Mouse (Mus musculus) megakaryocyte, embryonic 14.5 days (primary cell): Measurements from ENCODE around the gene Hipk2. TPM values are rescaled to one million over a fixed set of nuclear protein-coding genes. Genes with fewer than 3 reads are reported as not detected.

Experiments
- H3K27me3 ChIP-seq: replicated peaks from 2 replicates; pipeline ENCODE3; 2012; ENCODE audit warnings: inconsistent platforms
- H3K36me3 ChIP-seq: replicated peaks from 2 replicates; pipeline ENCODE3; 2012; ENCODE audit warnings: low read length, inconsistent platforms, mixed read lengths
- H3K4me1 ChIP-seq: 2 replicates; pipeline ENCODE4 v1.6.1; 2012; ENCODE audit warnings: inconsistent platforms
- H3K4me3 ChIP-seq: replicated peaks from 2 replicates; pipeline ENCODE3; 2012; ENCODE audit warnings: moderate library complexity, mild to moderate bottlenecking, inconsistent platforms
- H3K9me3 ChIP-seq: 2 replicates; pipeline ENCODE4 v1.6.1; 2012; ENCODE audit warnings: inconsistent platforms
- FLI1 ChIP-seq: IDR thresholded peaks from 2 replicates; pipeline ENCODE4 v1.6.1; 2012; ENCODE audit warnings: low read length, inconsistent platforms, mixed read lengths
- GATA1 ChIP-seq: IDR thresholded peaks from 3 replicates; pipeline ENCODE4 v1.6.1; 2012; ENCODE audit warnings: mixed read lengths, low read length, inconsistent platforms, borderline replicate concordance
- polyA plus RNA-seq: library from polyadenylated mRNA; stranded (reverse); fragments of >175 nt; gene quantifications from 2 replicates; pipeline ENCODE4 v1.2.3, GENCODE M21; 2012; ENCODE audit warnings: low replicate concordance; ENCODE audit not compliant: insufficient read depth

Hipk2 gene
- polyA plus RNA-seq, 1 experiment = 102 TPM

- peaks cover 2% of the 10 kb centered on the region for H3K36me3 ChIP-seq
- no peak overlapping the region for H3K4me3 ChIP-seq
- TF ChIP-seq FLI1 = no peak
- H3K27me3 ChIP-seq = no peaks in the 10 kb centered on the region
- no peaks in the 10 kb centered on the region for H3K9me3 ChIP-seq
- peaks cover 60% of the 10 kb centered on the region for H3K4me1 ChIP-seq
These were observed 8.5 kb upstream of the Hipk2 start for GRCm38 (mm10) chr6:38884482-38884881.

- Histone ChIP-seq H3K4me3 (peak overlapping the region; percentile 34), H3K9me3 (no peaks in the 10 kb centered on the region), H3K27me3 (peaks cover 2% of the 10 kb centered on the region), H3K4me1 (peaks cover 62% of the 10 kb centered on the region), H3K36me3 (no peaks in the 10 kb centered on the region)
- TF ChIP-seq GATA1 (no peak), FLI1 (no peak)
These were observed 6.8 kb upstream of the Hipk2 start for GRCm38 (mm10) chr6:38882728-38883171.

GRCm38 (mm10) chr6:38881975-38882374 is 6.0 kb upstream of the Hipk2 start:
- Histone ChIP-seq H3K36me3 (no peaks in the 10 kb centered on the region), H3K4me3 (no peak overlapping the region), H3K9me3 (no peaks in the 10 kb centered on the region), H3K4me1 (peaks cover 64% of the 10 kb centered on the region), H3K27me3 (peaks cover 2% of the 10 kb centered on the region)
- no peak for TF ChIP-seq GATA1
- TF ChIP-seq FLI1 = no peak

- Histone ChIP-seq H3K36me3 (no peaks in the 10 kb centered on the region), H3K27me3 (peaks cover 2% of the 10 kb centered on the region), H3K4me1 (peaks cover 68% of the 10 kb centered on the region), H3K9me3 (no peaks in the 10 kb centered on the region), H3K4me3 (no peak overlapping the region)
- TF ChIP-seq GATA1 (no peak), FLI1 (no peak)
These were observed 5.5 kb upstream of the Hipk2 start for GRCm38 (mm10) chr6:38881468-38881867.

GRCm38 (mm10) chr6:38877674-38878073 is 1.7 kb upstream of the Hipk2 start:
- TF ChIP-seq FLI1 = no peak
- no peak for TF ChIP-seq GATA1
- Histone ChIP-seq H3K4me3 (no peak overlapping the region), H3K36me3 (peaks cover 7% of the 10 kb centered on the region), H3K9me3 (no peaks in the 10 kb centered on the region), H3K4me1 (peaks cover 52% of the 10 kb centered on the region), H3K27me3 (peaks cover 2% of the 10 kb centered on the region)

- no peaks in the 10 kb centered on the region for H3K9me3 ChIP-seq
- H3K36me3 ChIP-seq = peaks cover 26% of the 10 kb centered on the region
- peak within 1 kb of the TSS; percentile 99 for H3K4me3 ChIP-seq
- H3K27me3 ChIP-seq = peaks cover 2% of the 10 kb centered on the region
- peaks cover 58% of the 10 kb centered on the region for H3K4me1 ChIP-seq
- TF ChIP-seq GATA1 (no peak), FLI1 (no peak)
These were observed 501 bp downstream of the Hipk2 start, which contains the start of gene Tbxas1 for GRCm38 (mm10) chr6:38875258-38876070. TSS of gene Tbxas1 (plus strand) at chr6:38875404.

- Histone ChIP-seq H3K36me3 (peaks cover 33% of the 10 kb centered on the region), H3K9me3 (no peaks in the 10 kb centered on the region), H3K27me3 (peaks cover 2% of the 10 kb centered on the region), H3K4me1 (peaks cover 64% of the 10 kb centered on the region), H3K4me3 (peak overlapping the region; percentile 99)
- TF ChIP-seq GATA1 (no peak), FLI1 (no peak)
These were observed 1.3 kb downstream of the Hipk2 start for GRCm38 (mm10) chr6:38874565-38875257.

- Histone ChIP-seq H3K4me1 (peaks cover 67% of the 10 kb centered on the region), H3K4me3 (peak overlapping the region; percentile 99), H3K36me3 (peaks cover 38% of the 10 kb centered on the region), H3K9me3 (no peaks in the 10 kb centered on the region), H3K27me3 (no peaks in the 10 kb centered on the region)
- TF ChIP-seq GATA1 (no peak), FLI1 (no peak)
These were observed 1.9 kb downstream of the Hipk2 start for GRCm38 (mm10) chr6:38874035-38874434.

GRCm38 (mm10) chr6:38873316-38873715 is 2.6 kb downstream of the Hipk2 start:
- peaks cover 64% of the 10 kb centered on the region for H3K4me1 ChIP-seq
- H3K27me3 ChIP-seq = no peaks in the 10 kb centered on the region
- TF ChIP-seq FLI1 (no peak), GATA1 (no peak)
- no peaks in the 10 kb centered on the region for H3K9me3 ChIP-seq
- H3K4me3 ChIP-seq = peak overlapping the region; percentile 99
- peaks cover 42% of the 10 kb centered on the region for H3K36me3 ChIP-seq

- Histone ChIP-seq H3K27me3 (no peaks in the 10 kb centered on the region), H3K4me3 (peak overlapping the region; percentile 23), H3K9me3 (no peaks in the 10 kb centered on the region), H3K4me1 (peaks cover 70% of the 10 kb centered on the region), H3K36me3 (peaks cover 62% of the 10 kb centered on the region)
- TF ChIP-seq GATA1 = no peak
- TF ChIP-seq FLI1 = no peak
These were observed 4.9 kb downstream of the Hipk2 start for GRCm38 (mm10) chr6:38871051-38871450.
